Mouse (Mus musculus): ENCODE measurements around the gene Rhof. TPM values are rescaled to one million over a fixed set of nuclear protein-coding genes. Genes with fewer than 3 reads are reported as not detected.

The Rhof gene
- polyA plus RNA-seq, 1 experiment from 2014 or later: 1.9 TPM

DNA sequence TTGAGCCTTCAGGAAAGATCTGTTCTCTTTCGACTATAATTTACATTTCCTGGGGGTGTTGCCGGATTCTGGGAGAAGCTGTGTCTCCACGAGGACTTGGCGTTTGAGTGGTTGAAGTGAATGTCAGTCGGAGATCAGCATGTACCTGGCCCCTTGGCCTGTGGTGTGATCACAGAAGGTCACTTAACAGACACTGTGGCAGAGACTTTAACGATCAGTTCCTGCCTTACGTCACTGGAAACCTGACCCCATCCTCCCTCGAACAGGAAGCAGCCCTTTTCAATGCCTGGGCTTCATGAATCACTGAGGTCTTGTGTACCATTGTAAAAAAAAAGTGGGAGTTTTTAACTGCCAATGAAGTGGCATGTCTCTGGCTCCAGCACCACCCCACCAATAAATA, 52.5 kb downstream of the Rhof start:
- DNase-seq (ENCODE audit: low spot score) (no peak), ATAC-seq (replicated peaks; ENCODE audit: low FRiP score) (no peak)
- H3K9me3 ChIP-seq (ENCODE audit: control insufficient read depth, low read length): peaks cover 3% of the 10 kb centered on the region; the same call in 1 of the 2 replicates
- no peak overlapping the region for H3K9ac ChIP-seq (ENCODE audit: low read length)
- 88% methylated on average over 8 of the region's 8 CpGs for WGBS
- peaks cover 9% of the 10 kb centered on the region; the same call in 1 of the 2 replicates for H3K4me1 ChIP-seq (replicated peaks; ENCODE audit: control insufficient read depth, insufficient read depth, low read length)
- H3K27me3 ChIP-seq (ENCODE audit: control insufficient read depth, insufficient read depth, low read length): no peaks in the 10 kb centered on the region
- H3K4me2 ChIP-seq (ENCODE audit: low read depth, low read length, severe bottlenecking): no peak overlapping the region
- H3K4me3 ChIP-seq (ENCODE audit: low read depth, low read length): no peak overlapping the region
- H3K36me3 ChIP-seq (ENCODE audit: control insufficient read depth, insufficient read depth, low read length): no peaks in the 10 kb centered on the region
- no peak overlapping the region for H3K27ac ChIP-seq (ENCODE audit: low read depth, low read length)

DNA sequence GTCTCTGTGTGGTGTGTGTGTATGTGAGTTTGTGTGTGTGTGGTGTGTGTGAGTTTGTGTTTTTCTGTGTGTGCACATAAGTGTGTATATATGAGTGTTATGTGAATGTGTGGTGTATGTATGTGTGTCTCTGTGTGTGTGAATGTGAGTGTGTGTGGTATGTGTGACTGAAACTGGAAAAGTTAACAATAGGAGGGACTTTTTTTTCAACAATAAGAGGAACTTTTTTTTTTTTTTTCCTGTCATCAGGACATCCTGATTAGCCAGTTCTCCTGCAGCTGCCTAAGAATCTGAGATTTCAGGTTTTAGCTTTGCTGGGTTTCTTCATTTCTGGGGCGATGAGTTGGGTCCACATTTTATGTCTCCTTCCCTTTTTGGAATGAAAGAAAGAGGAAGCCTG, 52.9 kb downstream of the Rhof start:
- H3K4me2 ChIP-seq (ENCODE audit: low read depth, low read length, severe bottlenecking): no peak overlapping the region
- no peaks in the 10 kb centered on the region for H3K27me3 ChIP-seq (ENCODE audit: control insufficient read depth, insufficient read depth, low read length)
- H3K27ac ChIP-seq (ENCODE audit: low read depth, low read length): no peak overlapping the region
- 92% methylated on average over 1 of the region's 1 CpGs for WGBS
- H3K4me3 ChIP-seq (ENCODE audit: low read depth, low read length): no peak overlapping the region
- no peak for ATAC-seq (replicated peaks; ENCODE audit: low FRiP score)
- H3K9me3 ChIP-seq (ENCODE audit: control insufficient read depth, low read length): peaks cover 3% of the 10 kb centered on the region; the same call in 1 of the 2 replicates
- no peak for DNase-seq (ENCODE audit: low spot score)
- peaks cover 9% of the 10 kb centered on the region; the same call in 1 of the 2 replicates for H3K4me1 ChIP-seq (replicated peaks; ENCODE audit: control insufficient read depth, insufficient read depth, low read length)
- H3K36me3 ChIP-seq (ENCODE audit: control insufficient read depth, insufficient read depth, low read length): no peaks in the 10 kb centered on the region
- no peak overlapping the region for H3K9ac ChIP-seq (ENCODE audit: low read length)

DNA sequence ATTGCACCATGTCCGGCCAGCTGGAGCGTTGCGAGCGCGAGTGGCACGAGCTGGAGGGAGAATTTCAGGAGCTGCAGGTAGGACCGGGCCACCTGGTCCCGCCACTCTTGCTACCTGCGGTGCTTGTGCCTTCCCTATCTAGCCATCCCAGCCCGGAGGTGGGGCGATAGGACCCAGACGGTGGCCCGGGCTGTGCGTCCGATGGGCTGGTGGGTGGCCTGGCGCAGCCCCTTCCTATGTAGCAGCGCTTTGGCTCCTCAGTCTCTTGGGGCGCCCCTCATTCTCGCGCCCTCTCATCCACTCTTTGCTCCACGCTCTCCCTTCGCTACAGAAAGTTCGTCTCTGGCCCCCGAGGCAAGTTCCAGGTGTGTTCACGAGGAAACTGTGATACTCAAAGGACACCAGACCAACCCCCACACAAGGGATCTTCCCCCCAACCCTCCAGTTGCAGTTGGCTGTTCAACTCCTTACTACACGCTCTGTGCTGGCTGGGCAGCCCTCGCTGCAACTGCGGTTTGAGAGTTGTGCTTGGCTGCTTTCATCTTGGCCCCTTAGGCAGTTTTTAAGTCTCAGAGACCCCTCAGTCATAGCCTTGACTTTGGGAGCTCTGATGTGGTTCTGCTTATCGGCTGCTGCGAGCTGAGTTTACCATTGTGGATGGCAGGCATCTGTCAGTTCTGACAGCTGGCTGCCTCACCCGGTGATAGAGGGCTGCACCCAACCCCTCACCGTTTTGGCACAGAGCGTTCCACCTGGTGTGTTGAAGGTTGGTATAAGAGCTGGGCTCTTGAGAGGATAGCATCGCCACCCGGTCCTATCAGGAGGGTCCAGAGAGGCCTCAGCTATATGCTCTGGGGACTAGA, 55.8 kb downstream of the Rhof start:
- peak; percentile 83 for ATAC-seq (replicated peaks; ENCODE audit: low FRiP score)
- no peak overlapping the region for H3K27ac ChIP-seq (ENCODE audit: low read depth, low read length)

DNA sequence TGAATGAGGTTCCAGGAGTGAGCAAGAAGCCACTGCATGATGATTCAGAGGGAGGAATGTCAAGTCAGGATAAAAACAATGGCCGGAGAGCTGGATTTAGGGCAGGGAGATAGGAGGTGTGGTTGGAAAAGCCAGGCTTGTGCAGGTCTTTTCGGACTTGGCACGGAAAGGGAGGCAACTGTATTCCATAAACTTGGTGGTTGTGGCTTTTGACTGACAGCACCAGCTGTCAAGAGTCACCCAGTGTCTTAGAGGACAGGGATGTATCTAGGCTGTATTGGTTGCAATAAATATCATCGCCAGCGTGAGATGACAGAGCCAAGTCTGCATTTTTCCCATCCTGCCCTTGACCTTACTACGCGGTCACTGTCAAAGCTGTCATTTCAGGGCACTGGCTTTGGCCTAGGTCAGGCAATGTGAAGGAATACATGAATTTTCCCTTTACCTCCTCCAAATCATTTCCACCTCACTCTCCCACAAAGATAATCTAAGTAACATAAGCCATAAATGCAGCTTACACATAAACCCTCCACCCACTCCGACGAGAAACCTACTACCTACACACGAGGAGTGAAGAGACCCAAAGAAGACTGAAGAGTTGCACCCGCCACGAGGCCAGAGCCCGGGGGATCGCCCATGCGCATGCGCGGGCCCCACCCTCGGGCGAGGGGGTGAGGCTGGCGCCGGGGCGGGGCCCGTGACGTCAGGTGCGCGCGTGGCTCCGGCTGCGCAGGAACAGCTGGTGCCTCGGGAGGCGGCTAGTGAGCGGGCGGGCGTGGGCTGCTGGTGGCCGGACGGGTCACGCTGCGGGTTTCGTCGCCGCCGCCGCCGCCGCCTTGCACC, 56.7 kb downstream of the Rhof start:
- peak overlapping the region; percentile 98 for H3K4me2 ChIP-seq (ENCODE audit: low read depth, low read length, severe bottlenecking)
- H3K4me3 ChIP-seq (ENCODE audit: low read depth, low read length): peak overlapping the region; percentile 73
- peaks cover 9% of the 10 kb centered on the region; the same call in 1 of the 2 replicates for H3K4me1 ChIP-seq (replicated peaks; ENCODE audit: control insufficient read depth, insufficient read depth, low read length)
- H3K9ac ChIP-seq (ENCODE audit: low read length): peak overlapping the region; percentile 61
- ATAC-seq (replicated peaks; ENCODE audit: low FRiP score) (peak; percentile 92), DNase-seq (ENCODE audit: low spot score) (peak; percentile 96)
- H3K27me3 ChIP-seq (ENCODE audit: control insufficient read depth, insufficient read depth, low read length): no peaks in the 10 kb centered on the region
- peaks cover 3% of the 10 kb centered on the region; the same call in 1 of the 2 replicates for H3K9me3 ChIP-seq (ENCODE audit: control insufficient read depth, low read length)
- H3K27ac ChIP-seq (ENCODE audit: low read depth, low read length): no peak overlapping the region
- 9% methylated on average over 45 of the region's 45 CpGs for WGBS
- H3K36me3 ChIP-seq (ENCODE audit: control insufficient read depth, insufficient read depth, low read length): no peaks in the 10 kb centered on the region

More for the DNA sequence above, 55.8 kb downstream of the Rhof start:
- Histone ChIP-seq H3K9ac (ENCODE audit: low read length) (peak overlapping the region; percentile 61), H3K36me3 (ENCODE audit: control insufficient read depth, insufficient read depth, low read length) (no peaks in the 10 kb centered on the region), H3K27me3 (ENCODE audit: control insufficient read depth, insufficient read depth, low read length) (no peaks in the 10 kb centered on the region), H3K4me3 (ENCODE audit: low read depth, low read length) (peak overlapping the region; percentile 73), H3K9me3 (ENCODE audit: control insufficient read depth, low read length) (peaks cover 3% of the 10 kb centered on the region; the same call in 1 of the 2 replicates), H3K4me1 (replicated peaks; ENCODE audit: control insufficient read depth, insufficient read depth, low read length) (peaks cover 9% of the 10 kb centered on the region; the same call in 1 of the 2 replicates), H3K4me2 (ENCODE audit: low read depth, low read length, severe bottlenecking) (peak overlapping the region; percentile 98)
- DNase-seq (ENCODE audit: low spot score): peak; percentile 76
- WGBS: 5% methylated on average over 35 of the region's 35 CpGs

DNA sequence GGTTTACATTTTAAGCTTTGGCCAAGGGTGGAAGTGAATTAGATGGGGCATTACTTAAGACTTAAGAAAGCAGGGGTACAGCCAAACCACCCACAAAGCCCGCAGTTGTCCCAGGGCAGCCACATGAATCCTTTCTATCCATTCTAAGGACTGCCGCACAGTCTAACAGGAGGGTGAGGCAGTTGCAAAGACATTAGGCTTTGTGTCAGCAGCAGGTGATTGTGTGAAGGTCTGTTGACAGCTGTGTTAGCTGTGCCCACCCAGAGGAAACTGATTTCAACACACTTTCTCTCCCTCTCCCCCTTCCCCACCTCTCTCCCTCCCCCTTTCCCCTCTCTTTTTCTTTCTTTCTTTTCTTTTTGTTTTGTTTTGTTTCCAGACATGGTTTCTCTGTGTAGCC, 63.8 kb downstream of the Rhof start:
- WGBS: 98% methylated on average over 2 of the region's 2 CpGs
- no peak for DNase-seq (ENCODE audit: low spot score)
- no peak for ATAC-seq (replicated peaks; ENCODE audit: low FRiP score)
- Histone ChIP-seq H3K27me3 (ENCODE audit: control insufficient read depth, insufficient read depth, low read length) (no peaks in the 10 kb centered on the region), H3K4me2 (ENCODE audit: low read depth, low read length, severe bottlenecking) (no peak overlapping the region), H3K9me3 (ENCODE audit: control insufficient read depth, low read length) (no peaks in the 10 kb centered on the region), H3K9ac (ENCODE audit: low read length) (no peak overlapping the region), H3K27ac (ENCODE audit: low read depth, low read length) (no peak overlapping the region), H3K4me1 (replicated peaks; ENCODE audit: control insufficient read depth, insufficient read depth, low read length) (no peaks in the 10 kb centered on the region), H3K4me3 (ENCODE audit: low read depth, low read length) (no peak overlapping the region), H3K36me3 (ENCODE audit: control insufficient read depth, insufficient read depth, low read length) (no peaks in the 10 kb centered on the region)

DNA sequence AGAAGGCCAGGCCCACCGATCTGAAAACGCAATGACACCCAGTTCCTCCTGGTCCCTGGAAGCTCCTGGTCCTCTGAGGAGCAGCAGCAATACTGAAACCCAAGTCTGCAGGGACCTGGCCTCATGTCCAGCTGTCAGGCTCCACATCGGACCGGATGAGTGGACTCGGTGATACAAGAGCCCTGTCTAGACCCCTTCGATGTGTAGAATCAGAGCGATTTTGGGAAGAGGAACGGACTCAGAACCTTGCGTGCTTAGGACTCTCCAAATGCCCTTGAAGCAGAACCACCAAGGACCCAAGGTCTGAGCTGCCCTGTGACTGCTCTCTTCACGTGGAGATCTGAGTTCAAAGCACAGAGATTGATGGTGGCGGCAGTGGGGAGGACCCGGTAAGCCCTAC, 64.4 kb downstream of the Rhof start, which contains the start of gene Tmem120b:
TSS of gene Tmem120b (plus strand) at position 301 of the 400 bp plus-strand sequence.
- Histone ChIP-seq H3K4me3 (ENCODE audit: low read depth, low read length) (no peak within 1 kb of the TSS), H3K4me1 (replicated peaks; ENCODE audit: control insufficient read depth, insufficient read depth, low read length) (no peaks in the 10 kb centered on the region), H3K27ac (ENCODE audit: low read depth, low read length) (no peak within 1 kb of the TSS), H3K9me3 (ENCODE audit: control insufficient read depth, low read length) (no peaks in the 10 kb centered on the region), H3K9ac (ENCODE audit: low read length) (no peak within 1 kb of the TSS), H3K27me3 (ENCODE audit: control insufficient read depth, insufficient read depth, low read length) (no peaks in the 10 kb centered on the region), H3K4me2 (ENCODE audit: low read depth, low read length, severe bottlenecking) (no peak within 1 kb of the TSS), H3K36me3 (ENCODE audit: control insufficient read depth, insufficient read depth, low read length) (no peaks in the 10 kb centered on the region)
- DNase-seq (ENCODE audit: low spot score) (no peak), ATAC-seq (replicated peaks; ENCODE audit: low FRiP score) (no peak)
- 88% methylated on average over 12 of the region's 12 CpGs for WGBS

DNA sequence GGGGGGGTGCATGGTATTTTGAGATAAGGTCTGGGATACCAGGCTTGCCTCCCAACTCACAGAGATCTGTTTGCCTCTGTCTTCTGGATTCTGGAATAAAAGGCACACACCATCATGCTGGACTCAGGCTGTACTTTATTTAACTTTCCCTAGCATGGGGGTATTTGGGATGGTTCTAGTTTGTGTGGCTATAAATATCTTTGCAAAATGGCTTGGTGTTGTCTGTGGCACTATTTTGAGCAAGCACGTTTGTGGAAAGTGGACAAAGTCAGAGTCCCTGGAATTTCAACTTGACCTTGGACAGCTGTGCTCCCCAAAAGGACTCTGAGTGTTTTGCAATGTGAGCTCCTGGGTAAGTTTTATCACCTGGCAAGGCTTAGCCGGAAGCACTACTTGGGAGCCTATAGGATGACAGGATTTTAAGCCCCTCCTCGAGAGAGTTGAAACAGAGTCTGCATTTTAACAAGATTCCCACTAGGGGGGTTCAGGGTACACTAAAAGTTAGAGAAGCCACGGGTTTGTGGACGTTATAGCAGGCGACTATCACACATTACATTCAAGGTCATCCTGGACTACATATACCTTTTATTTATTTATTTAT, 65.0 kb downstream of the Rhof start:
- H3K4me1 ChIP-seq (replicated peaks; ENCODE audit: control insufficient read depth, insufficient read depth, low read length): no peaks in the 10 kb centered on the region
- 29% methylated on average over 6 of the region's 6 CpGs for WGBS
- no peak overlapping the region for H3K4me3 ChIP-seq (ENCODE audit: low read depth, low read length)
- H3K36me3 ChIP-seq (ENCODE audit: control insufficient read depth, insufficient read depth, low read length): no peaks in the 10 kb centered on the region
- ATAC-seq (replicated peaks; ENCODE audit: low FRiP score) (no peak), DNase-seq (ENCODE audit: low spot score) (no peak)
- no peak overlapping the region for H3K4me2 ChIP-seq (ENCODE audit: low read depth, low read length, severe bottlenecking)
- H3K9me3 ChIP-seq (ENCODE audit: control insufficient read depth, low read length): no peaks in the 10 kb centered on the region
- no peak overlapping the region for H3K9ac ChIP-seq (ENCODE audit: low read length)
- no peak overlapping the region for H3K27ac ChIP-seq (ENCODE audit: low read depth, low read length)
- no peaks in the 10 kb centered on the region for H3K27me3 ChIP-seq (ENCODE audit: control insufficient read depth, insufficient read depth, low read length)

- ATAC-seq (replicated peaks; ENCODE audit: low FRiP score) (no peak), DNase-seq (ENCODE audit: low spot score) (no peak)
- Histone ChIP-seq H3K4me3 (ENCODE audit: low read depth, low read length) (no peak overlapping the region), H3K4me2 (ENCODE audit: low read depth, low read length, severe bottlenecking) (no peak overlapping the region), H3K4me1 (replicated peaks; ENCODE audit: control insufficient read depth, insufficient read depth, low read length) (no peaks in the 10 kb centered on the region), H3K9me3 (ENCODE audit: control insufficient read depth, low read length) (no peaks in the 10 kb centered on the region), H3K27me3 (ENCODE audit: control insufficient read depth, insufficient read depth, low read length) (no peaks in the 10 kb centered on the region), H3K27ac (ENCODE audit: low read depth, low read length) (no peak overlapping the region), H3K36me3 (ENCODE audit: control insufficient read depth, insufficient read depth, low read length) (no peaks in the 10 kb centered on the region), H3K9ac (ENCODE audit: low read length) (no peak overlapping the region)
- WGBS: 32% methylated on average over 6 of the region's 6 CpGs
These were observed 68.3 kb downstream of the Rhof start for GRCm38 (mm10) chr5:123064207-123064606.

Measured in forebrain, embryonic 11.5 days (tissue).